Mouse (Mus musculus) embryonic facial prominence, embryonic 12.5 days (tissue): ENCODE measurements around the gene Cyld. TPM values are rescaled to one million over a fixed set of nuclear protein-coding genes. Genes with fewer than 3 reads are reported as not detected.
"Not testable (repeated sequence)": the region's sequence is repeated elsewhere in the genome, so short reads cannot be mapped to it uniquely, and the experiment has no call there.

Source experiments
- ATAC-seq: fragments of 200-750 bp; cut with Nextera tagmentation; 2 replicates; pipeline ENCODE4 v1.8.0; 2017; ENCODE audit not compliant: insufficient number of reproducible peaks, insufficient read depth, low FRiP score, low TSS enrichment
- H3K27ac ChIP-seq: fragments of 300-500 bp; sonication (generic); 2 replicates; pipeline ENCODE4 v1.5.1; 2016; ENCODE audit warnings: mild to moderate bottlenecking
- H3K27me3 ChIP-seq: fragments of 300-500 bp; sonication (generic); 2 replicates; pipeline ENCODE4 v1.6.1; 2016; ENCODE audit warnings: mild to moderate bottlenecking, moderate library complexity
- H3K36me3 ChIP-seq: fragments of 300-500 bp; sonication (generic); 2 replicates; pipeline ENCODE4 v1.6.1; 2016; ENCODE audit warnings: mild to moderate bottlenecking
- H3K4me1 ChIP-seq: fragments of 300-500 bp; sonication (generic); 2 replicates; pipeline ENCODE4 v1.6.1; 2016
- H3K4me2 ChIP-seq: fragments of 300-500 bp; sonication (generic); replicated peaks from 2 replicates; pipeline ENCODE4 v1.6.1; 2016; ENCODE audit warnings: mild to moderate bottlenecking, moderate library complexity
- H3K4me3 ChIP-seq: fragments of 300-500 bp; sonication (generic); 2 replicates; pipeline ENCODE4 v1.5.1; 2016; ENCODE audit warnings: mild to moderate bottlenecking
- H3K9ac ChIP-seq: fragments of 300-500 bp; sonication (generic); 2 replicates; pipeline ENCODE4 v1.6.1; 2016; ENCODE audit warnings: mild to moderate bottlenecking, moderate library complexity
- H3K9me3 ChIP-seq: fragments of 300-500 bp; sonication (generic); 2 replicates; pipeline ENCODE4 v1.6.1; 2016; ENCODE audit warnings: mild to moderate bottlenecking, moderate library complexity
- WGBS: fragments of 180-500 bp; shearing (Covaris S2); methylation state at CpG from one replicate; pipeline ENCODE4 v1.1.7; 2016; 5-methylcytosine and 5-hydroxymethylcytosine counted together
- polyA plus RNA-seq: library from polyadenylated mRNA; unstranded; fragments of >200 nt; fragmentation: Nextera tagmentation; extraction: Ambion mirVana; gene quantifications from 2 replicates; pipeline ENCODE4 v1.2.1, GENCODE M21; 2016

The Cyld gene
- polyA plus RNA-seq, 1 experiment from 2014 or later: 14.9 TPM

GRCm38 (mm10) chr8:88755175-88755791, 58.5 kb downstream of the Cyld start:
- H3K27me3 ChIP-seq: no peaks in the 10 kb centered on the region
- H3K9me3 ChIP-seq: no peaks in the 10 kb centered on the region
- no peak for ATAC-seq
- H3K4me2 ChIP-seq: peak overlapping the region; percentile 24
- no peaks in the 10 kb centered on the region for H3K36me3 ChIP-seq
- no peak overlapping the region for H3K4me3 ChIP-seq
- no peak overlapping the region for H3K27ac ChIP-seq
- H3K9ac ChIP-seq: no peak overlapping the region
- no peaks in the 10 kb centered on the region for H3K4me1 ChIP-seq
- 4% methylated on average over 14 of the region's 14 CpGs for WGBS

- 81% methylated on average over 12 of the region's 12 CpGs for WGBS
- Histone ChIP-seq H3K9me3 (no peaks in the 10 kb centered on the region), H3K27me3 (0 out of 2 replicates have a peak, but pooled peaks cover 2% of the 10 kb centered on the region), H3K27ac (no peak overlapping the region), H3K4me1 (no peaks in the 10 kb centered on the region; the same call in 1 of the 2 replicates), H3K36me3 (no peaks in the 10 kb centered on the region), H3K4me2 (no peak overlapping the region), H3K9ac (no peak overlapping the region), H3K4me3 (no peak overlapping the region)
- no peak for ATAC-seq
Observed at GRCm38 (mm10) chr8:88761980-88762379, 65.2 kb downstream of the Cyld start.

GRCm38 (mm10) chr8:88771241-88771640, 74.4 kb downstream of the Cyld start:
- peaks cover 5% of the 10 kb centered on the region; the same call in 1 of the 2 replicates for H3K4me1 ChIP-seq
- no peak overlapping the region for H3K4me3 ChIP-seq
- no peak overlapping the region for H3K27ac ChIP-seq
- no peak for ATAC-seq
- 72% methylated on average over 7 of the region's 7 CpGs for WGBS
- H3K36me3 ChIP-seq: no peaks in the 10 kb centered on the region
- no peak overlapping the region for H3K4me2 ChIP-seq
- H3K9me3 ChIP-seq: no peaks in the 10 kb centered on the region
- H3K27me3 ChIP-seq: no peaks in the 10 kb centered on the region
- no peak overlapping the region for H3K9ac ChIP-seq

- no peak overlapping the region for H3K27ac ChIP-seq
- H3K9me3 ChIP-seq: no peaks in the 10 kb centered on the region
- ATAC-seq: no peak
- no peak overlapping the region for H3K4me2 ChIP-seq
- H3K9ac ChIP-seq: no peak overlapping the region
- H3K4me1 ChIP-seq: peaks cover 5% of the 10 kb centered on the region; the same call in 1 of the 2 replicates
- H3K4me3 ChIP-seq: no peak overlapping the region
- H3K27me3 ChIP-seq: no peaks in the 10 kb centered on the region
- H3K36me3 ChIP-seq: no peaks in the 10 kb centered on the region
- 46% methylated on average over 19 of the region's 19 CpGs for WGBS
Observed at GRCm38 (mm10) chr8:88774593-88775297, 77.9 kb downstream of the Cyld start.

- Histone ChIP-seq H3K36me3 (no peaks in the 10 kb centered on the region), H3K4me2 (no peak overlapping the region)
- ATAC-seq: no peak
Observed at GRCm38 (mm10) chr8:88775298-88775646, 78.4 kb downstream of the Cyld start.

GRCm38 (mm10) chr8:88780142-88780541, 83.3 kb downstream of the Cyld start:
- Histone ChIP-seq H3K4me2 (no peak overlapping the region), H3K27me3 (no peaks in the 10 kb centered on the region), H3K9me3 (no peaks in the 10 kb centered on the region), H3K4me3 (no peak overlapping the region), H3K36me3 (no peaks in the 10 kb centered on the region), H3K4me1 (no peaks in the 10 kb centered on the region), H3K27ac (no peak overlapping the region), H3K9ac (no peak overlapping the region)
- 72% methylated on average over 3 of the region's 3 CpGs for WGBS
- ATAC-seq: no peak

More at GRCm38 (mm10) chr8:88775298-88775646, 78.4 kb downstream of the Cyld start:
- H3K27me3 ChIP-seq: no peaks in the 10 kb centered on the region
- 76% methylated on average over 7 of the region's 7 CpGs for WGBS
- H3K9ac ChIP-seq: no peak overlapping the region
- H3K27ac ChIP-seq: no peak overlapping the region
- H3K4me3 ChIP-seq: no peak overlapping the region
- no peaks in the 10 kb centered on the region for H3K9me3 ChIP-seq
- peaks cover 5% of the 10 kb centered on the region; the same call in 1 of the 2 replicates for H3K4me1 ChIP-seq

GRCm38 (mm10) chr8:88781283-88781682, 84.5 kb downstream of the Cyld start:
- 73% methylated on average over 5 of the region's 5 CpGs for WGBS

GRCm38 (mm10) chr8:88783722-88784121, 86.9 kb downstream of the Cyld start:
- H3K36me3 ChIP-seq: no peaks in the 10 kb centered on the region
- H3K4me1 ChIP-seq: no peaks in the 10 kb centered on the region
- no peak overlapping the region for H3K4me3 ChIP-seq
- WGBS: 79% methylated on average over 1 of the region's 1 CpGs
- H3K4me2 ChIP-seq: no peak overlapping the region
- no peak for ATAC-seq
- no peak overlapping the region for H3K27ac ChIP-seq
- H3K9ac ChIP-seq: no peak overlapping the region
- no peaks in the 10 kb centered on the region for H3K27me3 ChIP-seq
- H3K9me3 ChIP-seq: no peaks in the 10 kb centered on the region

More at GRCm38 (mm10) chr8:88781283-88781682, 84.5 kb downstream of the Cyld start:
- Histone ChIP-seq H3K27me3 (no peaks in the 10 kb centered on the region), H3K4me1 (no peaks in the 10 kb centered on the region), H3K4me3 (no peak overlapping the region), H3K9ac (no peak overlapping the region), H3K4me2 (no peak overlapping the region), H3K27ac (no peak overlapping the region), H3K9me3 (no peaks in the 10 kb centered on the region), H3K36me3 (no peaks in the 10 kb centered on the region)
- no peak for ATAC-seq

- not testable (repeated sequence) for H3K9me3 ChIP-seq, H3K4me3 ChIP-seq, H3K36me3 ChIP-seq, H3K4me2 ChIP-seq, H3K27ac ChIP-seq, H3K4me1 ChIP-seq, ATAC-seq, H3K27me3 ChIP-seq, H3K9ac ChIP-seq
- whole genome bisulfite sequencing: 74% methylated on average over 3 of the region's 3 CpGs
Observed at GRCm38 (mm10) chr8:88788335-88788734, 91.5 kb downstream of the Cyld start.

- Histone ChIP-seq H3K27me3 (no peaks in the 10 kb centered on the region), H3K4me2 (no peak overlapping the region), H3K27ac (no peak overlapping the region), H3K4me3 (no peak overlapping the region), H3K9me3 (no peaks in the 10 kb centered on the region), H3K4me1 (no peaks in the 10 kb centered on the region), H3K9ac (no peak overlapping the region), H3K36me3 (no peaks in the 10 kb centered on the region)
- no peak for ATAC-seq
- 63% methylated on average over 8 of the region's 8 CpGs for WGBS
Observed at GRCm38 (mm10) chr8:88792691-88793323, 96.0 kb downstream of the Cyld start.

- Histone ChIP-seq H3K4me3 (no peak overlapping the region), H3K9ac (no peak overlapping the region), H3K4me1 (no peaks in the 10 kb centered on the region), H3K27ac (no peak overlapping the region), H3K36me3 (no peaks in the 10 kb centered on the region), H3K27me3 (no peaks in the 10 kb centered on the region), H3K4me2 (no peak overlapping the region), H3K9me3 (no peaks in the 10 kb centered on the region)
- no peak for ATAC-seq
- 83% methylated on average over 9 of the region's 9 CpGs for WGBS
Observed at GRCm38 (mm10) chr8:88793324-88793722, 96.5 kb downstream of the Cyld start.
